Mouse (Mus musculus): ENCODE results near the gene Rpl10l. TPM values are rescaled to one million over a fixed set of nuclear protein-coding genes. Genes with fewer than 3 reads are reported as not detected.

Rpl10l gene
- not detected in 2 replicates for polyA plus RNA-seq (2015; fragmentation: Nextera tagmentation; extraction: Ambion mirVana)

GRCm38 (mm10) chr12:66283991-66284622 lies at the start of gene Rpl10l:
TSS of gene Rpl10l (minus strand) at chr12:66284401.
- H3K9me3 ChIP-seq (replicated peaks; ENCODE audit: control insufficient read depth, low read length) = no peaks in the 10 kb centered on the region
- H3K4me3 ChIP-seq (replicated peaks; ENCODE audit: low read length) = no peak within 1 kb of the TSS
- no peak within 1 kb of the TSS for H3K4me2 ChIP-seq (ENCODE audit: low read depth, low read length)
- no peaks in the 10 kb centered on the region for H3K36me3 ChIP-seq (ENCODE audit: control insufficient read depth, insufficient read depth, low read length)
- no peak within 1 kb of the TSS for H3K27ac ChIP-seq (ENCODE audit: low read length)
- no peak for ATAC-seq (ENCODE audit: insufficient read depth, low FRiP score)
- no peak within 1 kb of the TSS for H3K9ac ChIP-seq (ENCODE audit: low read length)
- no peaks in the 10 kb centered on the region for H3K4me1 ChIP-seq (ENCODE audit: control insufficient read depth, insufficient read depth, low read length)
- H3K27me3 ChIP-seq (ENCODE audit: control insufficient read depth, insufficient read depth, low read length) = no peaks in the 10 kb centered on the region
- 97% methylated on average over 44 of the region's 44 CpGs for WGBS

GRCm38 (mm10) chr12:66275890-66276289 lies 8.3 kb downstream of the Rpl10l start:
- H3K36me3 ChIP-seq (ENCODE audit: control insufficient read depth, insufficient read depth, low read length) = no peaks in the 10 kb centered on the region
- no peak for ATAC-seq (ENCODE audit: insufficient read depth, low FRiP score)
- H3K27me3 ChIP-seq (ENCODE audit: control insufficient read depth, insufficient read depth, low read length) = no peaks in the 10 kb centered on the region
- no peak overlapping the region for H3K27ac ChIP-seq (ENCODE audit: low read length)
- no peak overlapping the region for H3K9ac ChIP-seq (ENCODE audit: low read length)
- H3K4me3 ChIP-seq (replicated peaks; ENCODE audit: low read length) = no peak overlapping the region
- WGBS = 73% methylated on average over 3 of the region's 3 CpGs
- H3K9me3 ChIP-seq (replicated peaks; ENCODE audit: control insufficient read depth, low read length) = no peaks in the 10 kb centered on the region
- no peaks in the 10 kb centered on the region for H3K4me1 ChIP-seq (ENCODE audit: control insufficient read depth, insufficient read depth, low read length)
- no peak overlapping the region for H3K4me2 ChIP-seq (ENCODE audit: low read depth, low read length)

- 65% methylated on average over 6 of the region's 6 CpGs for WGBS
- no peak overlapping the region for H3K9ac ChIP-seq (ENCODE audit: low read length)
Observed at GRCm38 (mm10) chr12:66245461-66246099, 38.6 kb downstream of the Rpl10l start.

GRCm38 (mm10) chr12:66234158-66234557 lies 50.0 kb downstream of the Rpl10l start:
- no peak overlapping the region for H3K27ac ChIP-seq (ENCODE audit: low read length)
- no peak overlapping the region for H3K9ac ChIP-seq (ENCODE audit: low read length)
- WGBS = 61% methylated on average over 3 of the region's 3 CpGs
- H3K27me3 ChIP-seq (ENCODE audit: control insufficient read depth, insufficient read depth, low read length) = no peaks in the 10 kb centered on the region
- no peak overlapping the region for H3K4me2 ChIP-seq (ENCODE audit: low read depth, low read length)
- ATAC-seq (ENCODE audit: insufficient read depth, low FRiP score) = no peak
- H3K4me1 ChIP-seq (ENCODE audit: control insufficient read depth, insufficient read depth, low read length) = no peaks in the 10 kb centered on the region
- no peak overlapping the region for H3K4me3 ChIP-seq (replicated peaks; ENCODE audit: low read length)
- no peaks in the 10 kb centered on the region for H3K9me3 ChIP-seq (replicated peaks; ENCODE audit: control insufficient read depth, low read length)
- no peaks in the 10 kb centered on the region for H3K36me3 ChIP-seq (ENCODE audit: control insufficient read depth, insufficient read depth, low read length)

More at GRCm38 (mm10) chr12:66245461-66246099, 38.6 kb downstream of the Rpl10l start:
- Histone ChIP-seq H3K27me3 (ENCODE audit: control insufficient read depth, insufficient read depth, low read length) (no peaks in the 10 kb centered on the region), H3K4me2 (ENCODE audit: low read depth, low read length) (no peak overlapping the region), H3K9me3 (replicated peaks; ENCODE audit: control insufficient read depth, low read length) (no peaks in the 10 kb centered on the region), H3K4me1 (ENCODE audit: control insufficient read depth, insufficient read depth, low read length) (no peaks in the 10 kb centered on the region), H3K27ac (ENCODE audit: low read length) (no peak overlapping the region), H3K36me3 (ENCODE audit: control insufficient read depth, insufficient read depth, low read length) (no peaks in the 10 kb centered on the region), H3K4me3 (replicated peaks; ENCODE audit: low read length) (no peak overlapping the region)
- ATAC-seq (ENCODE audit: insufficient read depth, low FRiP score) = no peak

Measured in stomach, embryonic 16.5 days (tissue).